Mouse (Mus musculus) bone marrow, adult 2 months (tissue): ENCODE measurements around the gene Tuba1a.

Experiments used
- CTCF ChIP-seq: fragments of 200-500 bp; IDR thresholded peaks from 2 replicates; pipeline ENCODE4 v1.5.1; 2011; ENCODE audit warnings: low read length, control low read depth; ENCODE audit not compliant: control insufficient read depth, insufficient read depth
- POLR2A ChIP-seq: fragments of 200-500 bp; IDR thresholded peaks from 2 replicates; pipeline ENCODE4 v1.6.1; 2011; ENCODE audit warnings: low read depth, mild to moderate bottlenecking, control low read depth, low read length, borderline replicate concordance; ENCODE audit not compliant: control insufficient read depth

GRCm38 (mm10) chr15:98934217-98934839 is 19.2 kb downstream of the Tuba1a start, which contains the start of gene Tuba1b:
- TF ChIP-seq CTCF (no peak), POLR2A (peak; percentile 84)
